Mouse (Mus musculus) cortical plate, adult 2 months (tissue): ENCODE data around the gene Alkal2. TPM values are rescaled to one million over a fixed set of nuclear protein-coding genes. Genes with fewer than 3 reads are reported as not detected.

ENCODE experiments used
- H3K27ac ChIP-seq: fragments of 200-500 bp; 2 replicates; pipeline ENCODE4 v1.5.1; 2012; ENCODE audit warnings: low read length, control low read depth, inconsistent platforms; ENCODE audit not compliant: insufficient read depth
- H3K4me1 ChIP-seq: fragments of 200-500 bp; 2 replicates; pipeline ENCODE4 v1.6.1; 2011; ENCODE audit warnings: low read length; ENCODE audit not compliant: control insufficient read depth, insufficient read depth
- H3K4me3 ChIP-seq: fragments of 200-500 bp; 2 replicates; pipeline ENCODE4 v1.5.1; 2011; ENCODE audit warnings: mild to moderate bottlenecking, low read length, control low read depth; ENCODE audit not compliant: insufficient read depth
- CTCF ChIP-seq: fragments of 200-500 bp; IDR thresholded peaks from 2 replicates; pipeline ENCODE4 v1.5.1; 2011; ENCODE audit warnings: mild to moderate bottlenecking, control low read depth, low read length; ENCODE audit not compliant: insufficient read depth; ENCODE audit errors: extremely low read depth
- POLR2A ChIP-seq: fragments of 200-500 bp; IDR thresholded peaks from 2 replicates; pipeline ENCODE4 v1.6.1; 2011; ENCODE audit warnings: mild to moderate bottlenecking, low read length, control low read depth; ENCODE audit not compliant: insufficient read depth; ENCODE audit errors: extremely low read depth
- polyA plus RNA-seq: library from polyadenylated mRNA; depleted of rRNA; stranded (reverse); fragments of >200 nt; gene quantifications from 2 replicates; pipeline ENCODE4 v1.2.3, GENCODE M21; 2012

Gene Alkal2
- polyA plus RNA-seq, 1 experiment, result 1.1 TPM

GRCm38 (mm10) chr12:30885891-30886290 is 1.8 kb downstream of the Alkal2 start:
- no peak overlapping the region for H3K27ac ChIP-seq
- TF ChIP-seq CTCF, result no peak
- no peak for TF ChIP-seq POLR2A
- H3K4me3 ChIP-seq, result no peak overlapping the region
- H3K4me1 ChIP-seq, result no peaks in the 10 kb centered on the region

- H3K4me1 ChIP-seq, result no peaks in the 10 kb centered on the region
- no peak for TF ChIP-seq CTCF
- TF ChIP-seq POLR2A, result no peak
- no peak overlapping the region for H3K27ac ChIP-seq
- H3K4me3 ChIP-seq, result no peak overlapping the region
Observed at GRCm38 (mm10) chr12:30888003-30888402, 3.9 kb downstream of the Alkal2 start.

GRCm38 (mm10) chr12:30890067-30890466 is 5.9 kb downstream of the Alkal2 start:
- no peaks in the 10 kb centered on the region for H3K4me1 ChIP-seq
- TF ChIP-seq CTCF (peak; percentile 76), POLR2A (no peak)
- no peak overlapping the region for H3K4me3 ChIP-seq
- H3K27ac ChIP-seq, result no peak overlapping the region

GRCm38 (mm10) chr12:30891438-30891837 is 7.3 kb downstream of the Alkal2 start:
- H3K4me1 ChIP-seq, result no peaks in the 10 kb centered on the region
- no peak overlapping the region for H3K4me3 ChIP-seq
- H3K27ac ChIP-seq, result no peak overlapping the region
- TF ChIP-seq CTCF (no peak), POLR2A (no peak)

- TF ChIP-seq CTCF (no peak), POLR2A (no peak)
- H3K4me1 ChIP-seq, result no peaks in the 10 kb centered on the region
- no peak overlapping the region for H3K4me3 ChIP-seq
- no peak overlapping the region for H3K27ac ChIP-seq
Observed at GRCm38 (mm10) chr12:30897039-30897438, 12.9 kb downstream of the Alkal2 start.

GRCm38 (mm10) chr12:30908658-30909057 is 24.5 kb downstream of the Alkal2 start:
- Histone ChIP-seq H3K4me3 (no peak overlapping the region), H3K4me1 (peaks cover 6% of the 10 kb centered on the region), H3K27ac (no peak overlapping the region)
- TF ChIP-seq POLR2A (no peak), CTCF (no peak)

GRCm38 (mm10) chr12:30909881-30910280 is 25.8 kb downstream of the Alkal2 start:
- Histone ChIP-seq H3K4me1 (peaks cover 6% of the 10 kb centered on the region), H3K27ac (no peak overlapping the region), H3K4me3 (no peak overlapping the region)
- TF ChIP-seq CTCF (no peak), POLR2A (no peak)

GRCm38 (mm10) chr12:30910860-30911259 is 26.7 kb downstream of the Alkal2 start:
- Histone ChIP-seq H3K27ac (no peak overlapping the region), H3K4me3 (peak overlapping the region; percentile 83), H3K4me1 (peaks cover 6% of the 10 kb centered on the region)
- TF ChIP-seq CTCF (no peak), POLR2A (no peak)

GRCm38 (mm10) chr12:30911261-30912047 is 27.3 kb downstream of the Alkal2 start, which contains the start of the genes Acp1 and Sh3yl1:
Gene Acp1, minus strand, starts transcription at chr12:30911589.
Gene Sh3yl1, plus strand, starts transcription at chr12:30911668.
- H3K27ac ChIP-seq, result no peak within 1 kb of the TSS
- TF ChIP-seq POLR2A (peak; percentile 82), CTCF (no peak)
- H3K4me3 ChIP-seq, result peak within 1 kb of the TSS; percentile 83
- H3K4me1 ChIP-seq, result peaks cover 6% of the 10 kb centered on the region

- TF ChIP-seq POLR2A, result no peak
- no peak for TF ChIP-seq CTCF
- Histone ChIP-seq H3K4me3 (peak overlapping the region; percentile 83), H3K4me1 (peaks cover 6% of the 10 kb centered on the region), H3K27ac (no peak overlapping the region)
Observed at GRCm38 (mm10) chr12:30912048-30912381, 27.9 kb downstream of the Alkal2 start.

GRCm38 (mm10) chr12:30912840-30913239 is 28.7 kb downstream of the Alkal2 start:
- Histone ChIP-seq H3K27ac (no peak overlapping the region), H3K4me3 (peak overlapping the region; percentile 83; the same call in 1 of the 2 replicates), H3K4me1 (peaks cover 5% of the 10 kb centered on the region)
- no peak for TF ChIP-seq CTCF
- no peak for TF ChIP-seq POLR2A
